Mouse (Mus musculus) embryonic fibroblast, embryonic 13.5 days (primary cell): ENCODE data around the gene Arid3a.

Source experiments
- CTCF ChIP-seq: IDR thresholded peaks from 2 replicates; pipeline ENCODE4 v1.5.1; 2011; ENCODE audit warnings: mild to moderate bottlenecking, control low read depth, low read length, moderate library complexity, borderline replicate concordance; ENCODE audit not compliant: insufficient read depth
- POLR2A ChIP-seq: IDR thresholded peaks from 2 replicates; pipeline ENCODE4 v1.6.1; 2011; ENCODE audit warnings: low read depth, mild to moderate bottlenecking, control low read depth, low read length, moderate library complexity

- TF ChIP-seq CTCF (no peak), POLR2A (no peak)
Measured at GRCm38 (mm10) chr10:79890670-79891069, 36.2 kb upstream of the Arid3a start, which contains the start of gene Cfd.
